Comparison of ENCODE assay signal across 8 mouse cellular contexts in genomic region chr2:24048480-24049097, GRCm38 (mm10). TPM values are rescaled to one million over a fixed set of nuclear protein-coding genes. Genes with fewer than 3 reads are reported as not detected.
DNase-seq lines count a peak whose midpoint lies in the region; ATAC-seq and TF ChIP-seq lines count a peak whose summit lies in the region.

No protein-coding gene starts in this region.

- H3K9ac ChIP-seq in forebrain, embryonic 16.5 days (replicated peaks; ENCODE audit: low read depth, low read length), result peak overlapping the region; percentile 51
- H3K9ac ChIP-seq in liver, embryonic 14.5 days (replicated peaks), result no peak overlapping the region
- H3K9ac ChIP-seq in neural tube, embryonic 11.5 days (ENCODE audit: low read length), result 0 out of 2 replicates have a peak overlapping the region, but pooled peaks have one; percentile 9

- H3K36me3 ChIP-seq in forebrain, embryonic 16.5 days (ENCODE audit: control insufficient read depth, insufficient read depth), result no peaks in the 10 kb centered on the region
- H3K36me3 ChIP-seq in liver, embryonic 14.5 days (replicated peaks; ENCODE audit: control insufficient read depth, insufficient read depth, low read depth), result no peaks in the 10 kb centered on the region
- H3K36me3 ChIP-seq in neural tube, embryonic 11.5 days (ENCODE audit: control insufficient read depth, insufficient read depth, low read length), result no peaks in the 10 kb centered on the region

- DNase-seq in cerebellum, adult 18-20 months, result peak; percentile 8 to 9
- DNase-seq in cerebellum, adult 11 months, result no peak
- peak; percentile 66 to 71 for DNase-seq in heart, postnatal 10 days
- DNase-seq in kidney, postnatal 4 days, result peak; percentile 64 to 78
- no peak for DNase-seq in liver, embryonic 14.5 days (ENCODE audit: low read depth in 3 of 3, low spot score in 3 of 3)
- DNase-seq in neural tube, embryonic 11.5 days (ENCODE audit: low spot score), result peak; percentile 50
- peak; percentile 52 for DNase-seq in urinary bladder, postnatal 14 days (ENCODE audit: low spot score)

- peak overlapping the region; percentile 47 for H3K4me3 ChIP-seq in forebrain, embryonic 16.5 days (replicated peaks; ENCODE audit: low read length)
- H3K4me3 ChIP-seq in liver, embryonic 14.5 days (ENCODE audit: insufficient read depth in 1 of 2, low read depth in 2 of 2, low read length in 2 of 2), result peak overlapping the region; percentile 17 to 21; a peak in 3 of 4 replicates
- peak overlapping the region; percentile 15; the same call in 1 of the 2 replicates for H3K4me3 ChIP-seq in neural tube, embryonic 11.5 days (ENCODE audit: low read depth, low read length)

- ATAC-seq in forebrain, embryonic 16.5 days, result peak; percentile 97
- no peak for ATAC-seq in liver, embryonic 14.5 days (ENCODE audit: insufficient read depth)
- peak; percentile 61 for ATAC-seq in neural tube, embryonic 11.5 days (ENCODE audit: insufficient read depth, low FRiP score, low TSS enrichment)

- H3K9me3 ChIP-seq in forebrain, embryonic 16.5 days (ENCODE audit: control insufficient read depth, low read length), result no peaks in the 10 kb centered on the region
- no peaks in the 10 kb centered on the region for H3K9me3 ChIP-seq in liver, embryonic 14.5 days (ENCODE audit: control insufficient read depth, low read length)
- H3K9me3 ChIP-seq in neural tube, embryonic 11.5 days (ENCODE audit: control insufficient read depth, low read length), result no peaks in the 10 kb centered on the region

- no peaks in the 10 kb centered on the region for H3K27me3 ChIP-seq in forebrain, embryonic 16.5 days (replicated peaks; ENCODE audit: control insufficient read depth, insufficient read depth, low read length)
- H3K27me3 ChIP-seq in liver, embryonic 14.5 days (ENCODE audit: control insufficient read depth, insufficient read depth, low read length), result no peaks in the 10 kb centered on the region
- H3K27me3 ChIP-seq in neural tube, embryonic 11.5 days (ENCODE audit: control insufficient read depth, insufficient read depth, low read length), result no peaks in the 10 kb centered on the region

- TF ChIP-seq EP300 in liver, embryonic 14.5 days (IDR thresholded peaks at IDR 0.05; ENCODE audit: low read depth), result no peak

- H3K4me2 ChIP-seq in forebrain, embryonic 16.5 days (ENCODE audit: low read length), result peak overlapping the region; percentile 64
- peak overlapping the region; percentile 56 for H3K4me2 ChIP-seq in liver, embryonic 14.5 days (ENCODE audit: low read depth)
- H3K4me2 ChIP-seq in neural tube, embryonic 11.5 days (ENCODE audit: low read depth), result peak overlapping the region; percentile 40

- H3K4me1 ChIP-seq in forebrain, embryonic 16.5 days (replicated peaks; ENCODE audit: control insufficient read depth, insufficient read depth, low read length), result peaks cover 9% of the 10 kb centered on the region; the same call in 1 of the 2 replicates
- 0 out of 4 replicates have a peak, but pooled peaks cover 0 to 2% of the 10 kb centered on the region in 2 experiments for H3K4me1 ChIP-seq in liver, embryonic 14.5 days (replicated peaks; ENCODE audit: control insufficient read depth in 2 of 2, insufficient read depth in 2 of 2, low read length in 1 of 2)
- H3K4me1 ChIP-seq in neural tube, embryonic 11.5 days (ENCODE audit: control insufficient read depth, insufficient read depth, low read length), result no peaks in the 10 kb centered on the region

- 3% methylated on average over 16 of the region's 16 CpGs for WGBS in forebrain, embryonic 16.5 days
- 11% methylated on average over 16 of the region's 16 CpGs for WGBS in liver, embryonic 14.5 days (ENCODE audit: insufficient replicate concordance)
- WGBS in neural tube, embryonic 11.5 days, result 15% methylated on average over 16 of the region's 16 CpGs

- H3K27ac ChIP-seq in forebrain, embryonic 16.5 days (ENCODE audit: low read length), result peak overlapping the region; percentile 35
- no peak overlapping the region for H3K27ac ChIP-seq in liver, embryonic 14.5 days
- no peak overlapping the region for H3K27ac ChIP-seq in neural tube, embryonic 11.5 days (ENCODE audit: low read depth, low read length)

- intact Hi-C loops in heart, postnatal 10 days (cut with DNase I), result no loop called here

- no peak for TF ChIP-seq CTCF in liver, embryonic 14.5 days (IDR thresholded peaks at IDR 0.05; ENCODE audit: low read depth)

RNA-seq across cellular contexts. Expression of gene Hnmt, which starts 0.6 kb away (rescaled TPM):
- 5.1 and 5.7 TPM in 2 replicates for polyA plus RNA-seq in forebrain, embryonic 16.5 days (2015; fragmentation: Nextera tagmentation; extraction: Ambion mirVana)
- 1 to 10 TPM; 7.8 to 8.5 TPM for total RNA-seq in heart, postnatal 10 days (2021)
- polyA plus RNA-seq in liver, embryonic 14.5 days (2012; rRNA removed), result 0.15 and 0.17 TPM in 2 replicates
- 0.33 and 0.52 TPM in 2 replicates for polyA plus RNA-seq in liver, embryonic 14.5 days (2014; fragmentation: Nextera tagmentation; extraction: Ambion mirVana)
- polyA plus RNA-seq in neural tube, embryonic 11.5 days (2014; fragmentation: Nextera tagmentation; extraction: Ambion mirVana), result 0.62 and 1.2 TPM in 2 replicates

RNA-seq across cellular contexts. Expression of gene Tbpl2, which starts 47.8 kb away (rescaled TPM):
- not detected in 2 replicates for polyA plus RNA-seq in forebrain, embryonic 16.5 days (2015; fragmentation: Nextera tagmentation; extraction: Ambion mirVana)
- not detected for total RNA-seq in heart, postnatal 10 days (2021)
- not detected in 2 replicates for polyA plus RNA-seq in liver, embryonic 14.5 days (2012; rRNA removed)
- not detected in 2 replicates for polyA plus RNA-seq in liver, embryonic 14.5 days (2014; fragmentation: Nextera tagmentation; extraction: Ambion mirVana)
- polyA plus RNA-seq in neural tube, embryonic 11.5 days (2014; fragmentation: Nextera tagmentation; extraction: Ambion mirVana), result not detected in 2 replicates

Comparison
In these comparisons a context has a peak if more than half of its experiments do, and no peak if none do; other contexts are left out.
1. DNase-seq: peak in cerebellum, adult 18-20 months (2 of 2), heart, postnatal 10 days (2 of 2), kidney, postnatal 4 days (2 of 2), neural tube, embryonic 11.5 days (single experiment) and urinary bladder, postnatal 14 days (single experiment); none in cerebellum, adult 11 months (single experiment) and liver, embryonic 14.5 days (0 of 3).
2. Peak in every context shown above with its lines, with median percentiles within 50 percentile points of each other: H3K4me2 ChIP-seq and H3K4me3 ChIP-seq.